Mouse (Mus musculus): Measurements from ENCODE around the gene Cdk10. TPM values are rescaled to one million over a fixed set of nuclear protein-coding genes. Genes with fewer than 3 reads are reported as not detected.
"Not testable (repeated sequence)": the region's sequence is repeated elsewhere in the genome, so short reads cannot be mapped to it uniquely, and the experiment has no call there.

The Cdk10 gene
- polyA plus RNA-seq, 1 experiment = 102 TPM

- no peak for TF ChIP-seq CTCF (IDR thresholded peaks at IDR 0.05; ENCODE audit: borderline replicate concordance, extremely low read depth, insufficient read depth, insufficient read length)
- TF ChIP-seq POLR2A (IDR thresholded peaks at IDR 0.05; ENCODE audit: borderline replicate concordance, extremely low read depth, insufficient read depth, insufficient read length, poor library complexity, severe bottlenecking) = no peak
- DNase-seq (ENCODE audit: low read depth) = no peak
Observed at GRCm38 (mm10) chr8:123203571-123203970, 21.1 kb upstream of the Cdk10 start.

GRCm38 (mm10) chr8:123211876-123212275 lies 12.8 kb upstream of the Cdk10 start:
- no peak for DNase-seq (ENCODE audit: low read depth)

GRCm38 (mm10) chr8:123212321-123213117 lies 12.1 kb upstream of the Cdk10 start, which contains the start of the genes Chmp1a and Spata33:
Gene Chmp1a (minus strand): TSS chr8:123212763.
Gene Spata33 (plus strand): TSS chr8:123212832.
- peak; percentile 96 for DNase-seq (ENCODE audit: low read depth)
- TF ChIP-seq CTCF (IDR thresholded peaks at IDR 0.05; ENCODE audit: borderline replicate concordance, extremely low read depth, insufficient read depth, insufficient read length) (peak; percentile 69), POLR2A (IDR thresholded peaks at IDR 0.05; ENCODE audit: borderline replicate concordance, extremely low read depth, insufficient read depth, insufficient read length, poor library complexity, severe bottlenecking) (peak; percentile 83; the same call in 1 of the 2 replicates)

More at GRCm38 (mm10) chr8:123211876-123212275, 12.8 kb upstream of the Cdk10 start:
- TF ChIP-seq POLR2A (IDR thresholded peaks at IDR 0.05; ENCODE audit: borderline replicate concordance, extremely low read depth, insufficient read depth, insufficient read length, poor library complexity, severe bottlenecking) (no peak), CTCF (IDR thresholded peaks at IDR 0.05; ENCODE audit: borderline replicate concordance, extremely low read depth, insufficient read depth, insufficient read length) (no peak)

- TF ChIP-seq POLR2A (IDR thresholded peaks at IDR 0.05; ENCODE audit: borderline replicate concordance, extremely low read depth, insufficient read depth, insufficient read length, poor library complexity, severe bottlenecking) (no peak), CTCF (IDR thresholded peaks at IDR 0.05; ENCODE audit: borderline replicate concordance, extremely low read depth, insufficient read depth, insufficient read length) (no peak)
- no peak for DNase-seq (ENCODE audit: low read depth)
Observed at GRCm38 (mm10) chr8:123213118-123213772, 11.4 kb upstream of the Cdk10 start.

- DNase-seq (ENCODE audit: low read depth) = no peak
- TF ChIP-seq POLR2A (IDR thresholded peaks at IDR 0.05; ENCODE audit: borderline replicate concordance, extremely low read depth, insufficient read depth, insufficient read length, poor library complexity, severe bottlenecking) = no peak
- no peak for TF ChIP-seq CTCF (IDR thresholded peaks at IDR 0.05; ENCODE audit: borderline replicate concordance, extremely low read depth, insufficient read depth, insufficient read length)
Observed at GRCm38 (mm10) chr8:123215430-123215829, 9.2 kb upstream of the Cdk10 start.

- TF ChIP-seq POLR2A (IDR thresholded peaks at IDR 0.05; ENCODE audit: borderline replicate concordance, extremely low read depth, insufficient read depth, insufficient read length, poor library complexity, severe bottlenecking) (no peak), CTCF (IDR thresholded peaks at IDR 0.05; ENCODE audit: borderline replicate concordance, extremely low read depth, insufficient read depth, insufficient read length) (no peak)
- DNase-seq (ENCODE audit: low read depth) = no peak
Observed at GRCm38 (mm10) chr8:123220917-123221316, 3.7 kb upstream of the Cdk10 start.

GRCm38 (mm10) chr8:123228416-123228815 lies 3.8 kb downstream of the Cdk10 start:
- TF ChIP-seq POLR2A (IDR thresholded peaks at IDR 0.05; ENCODE audit: borderline replicate concordance, extremely low read depth, insufficient read depth, insufficient read length, poor library complexity, severe bottlenecking) (no peak), CTCF (IDR thresholded peaks at IDR 0.05; ENCODE audit: borderline replicate concordance, extremely low read depth, insufficient read depth, insufficient read length) (no peak)
- DNase-seq (ENCODE audit: low read depth) = no peak

GRCm38 (mm10) chr8:123230326-123230725 lies 5.7 kb downstream of the Cdk10 start:
- DNase-seq (ENCODE audit: low read depth) = not testable (repeated sequence)

GRCm38 (mm10) chr8:123231742-123232141 lies 7.1 kb downstream of the Cdk10 start:
- DNase-seq (ENCODE audit: low read depth) = no peak
- TF ChIP-seq POLR2A (IDR thresholded peaks at IDR 0.05; ENCODE audit: borderline replicate concordance, extremely low read depth, insufficient read depth, insufficient read length, poor library complexity, severe bottlenecking) (no peak), CTCF (IDR thresholded peaks at IDR 0.05; ENCODE audit: borderline replicate concordance, extremely low read depth, insufficient read depth, insufficient read length) (peak; percentile 25; the same call in 1 of the 2 replicates)

- no peak for DNase-seq (ENCODE audit: low read depth)
- TF ChIP-seq CTCF (IDR thresholded peaks at IDR 0.05; ENCODE audit: borderline replicate concordance, extremely low read depth, insufficient read depth, insufficient read length) (no peak), POLR2A (IDR thresholded peaks at IDR 0.05; ENCODE audit: borderline replicate concordance, extremely low read depth, insufficient read depth, insufficient read length, poor library complexity, severe bottlenecking) (no peak)
Observed at GRCm38 (mm10) chr8:123232553-123232952, 7.9 kb downstream of the Cdk10 start.

GRCm38 (mm10) chr8:123233300-123233699 lies 8.7 kb downstream of the Cdk10 start:
- DNase-seq (ENCODE audit: low read depth) = no peak
- no peak for TF ChIP-seq POLR2A (IDR thresholded peaks at IDR 0.05; ENCODE audit: borderline replicate concordance, extremely low read depth, insufficient read depth, insufficient read length, poor library complexity, severe bottlenecking)
- no peak for TF ChIP-seq CTCF (IDR thresholded peaks at IDR 0.05; ENCODE audit: borderline replicate concordance, extremely low read depth, insufficient read depth, insufficient read length)

GRCm38 (mm10) chr8:123233760-123234159 lies 9.1 kb downstream of the Cdk10 start:
- no peak for DNase-seq (ENCODE audit: low read depth)
- TF ChIP-seq CTCF (IDR thresholded peaks at IDR 0.05; ENCODE audit: borderline replicate concordance, extremely low read depth, insufficient read depth, insufficient read length) (no peak), POLR2A (IDR thresholded peaks at IDR 0.05; ENCODE audit: borderline replicate concordance, extremely low read depth, insufficient read depth, insufficient read length, poor library complexity, severe bottlenecking) (no peak)

All from brain, embryonic 14.5 days (tissue).